Mouse (Mus musculus): ENCODE results near the gene Abcd2. TPM values are rescaled to one million over a fixed set of nuclear protein-coding genes. Genes with fewer than 3 reads are reported as not detected.

The Abcd2 gene
- total RNA-seq, 2 experiments from 2014 or later, result 22.7 to 26.3 TPM

- peak; percentile 16 to 39 for DNase-seq (ENCODE audit: low spot score in 2 of 2)
Observed at GRCm38 (mm10) chr15:91165021-91165420, 26.6 kb downstream of the Abcd2 start.

GRCm38 (mm10) chr15:91163454-91163853 lies 28.1 kb downstream of the Abcd2 start:
- no peak for DNase-seq (ENCODE audit: low spot score in 2 of 2)

- DNase-seq (ENCODE audit: low spot score in 2 of 2), result no peak
Observed at GRCm38 (mm10) chr15:91161153-91161552, 30.4 kb downstream of the Abcd2 start.

- DNase-seq (ENCODE audit: low spot score in 2 of 2), result no peak
Observed at GRCm38 (mm10) chr15:91153311-91153710, 38.3 kb downstream of the Abcd2 start.

GRCm38 (mm10) chr15:91152592-91152991 lies 39.0 kb downstream of the Abcd2 start:
- peak; percentile 32 to 34 for DNase-seq (ENCODE audit: low spot score in 2 of 2)

- DNase-seq (ENCODE audit: low spot score in 2 of 2), result no peak
Observed at GRCm38 (mm10) chr15:91124584-91124983, 67.0 kb downstream of the Abcd2 start.

- DNase-seq (ENCODE audit: low spot score in 2 of 2), result no peak
Observed at GRCm38 (mm10) chr15:91112555-91113209, 78.9 kb downstream of the Abcd2 start.

- no peak for DNase-seq (ENCODE audit: low spot score in 2 of 2)
Observed at GRCm38 (mm10) chr15:91108102-91108659, 83.4 kb downstream of the Abcd2 start.

GRCm38 (mm10) chr15:91104934-91105333 lies 86.7 kb downstream of the Abcd2 start:
- no peak for DNase-seq (ENCODE audit: low spot score in 2 of 2)

- no peak for DNase-seq (ENCODE audit: low spot score in 2 of 2)
Observed at GRCm38 (mm10) chr15:91104276-91104675, 87.3 kb downstream of the Abcd2 start.

GRCm38 (mm10) chr15:91103814-91104213 lies 87.8 kb downstream of the Abcd2 start:
- no peak for DNase-seq (ENCODE audit: low spot score in 2 of 2)

GRCm38 (mm10) chr15:91103305-91103704 lies 88.3 kb downstream of the Abcd2 start:
- DNase-seq (ENCODE audit: low spot score in 2 of 2), result no peak

- no peak for DNase-seq (ENCODE audit: low spot score in 2 of 2)
Observed at GRCm38 (mm10) chr15:91096606-91097005, 95.0 kb downstream of the Abcd2 start.

Other genes with a start within 250 kb of the Abcd2 start
- 100 to 1,000 TPM; 145 TPM for gene Kif21a, start 141.9 kb downstream of the Abcd2 start, total RNA-seq (2021)
- under 1 TPM in 1 of 2 experiments, not detected in 1; 0.23 TPM for gene CN725425, start 7.7 kb upstream of the Abcd2 start, total RNA-seq (2021)